Mouse (Mus musculus): Measurements from ENCODE around the gene Tacc2. TPM values are rescaled to one million over a fixed set of nuclear protein-coding genes. Genes with fewer than 3 reads are reported as not detected.

Tacc2 gene
- polyA plus RNA-seq, 1 experiment from 2014 or later = 6.8 TPM

DNA sequence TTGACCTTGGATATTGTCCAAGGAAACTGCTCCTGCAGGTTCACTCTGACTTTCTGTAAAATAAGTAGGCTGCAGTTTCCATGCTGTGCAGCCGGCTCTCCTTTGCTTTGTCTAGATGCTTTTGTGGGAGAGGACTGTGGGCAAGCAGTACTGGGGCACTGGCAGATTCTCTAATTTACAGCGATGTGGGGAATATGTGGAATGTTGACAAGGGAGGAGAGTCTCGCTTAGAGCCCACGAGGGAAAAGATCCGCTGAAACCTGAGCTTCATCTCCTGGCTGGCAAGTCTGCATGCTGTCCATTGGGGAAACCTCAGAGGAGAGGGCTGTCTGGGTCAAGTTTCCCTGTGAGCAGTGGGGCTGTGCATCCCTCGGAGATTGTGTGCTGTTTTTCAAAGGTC lies 60.6 kb downstream of the Tacc2 start:
- Histone ChIP-seq H3K4me3 (ENCODE audit: inconsistent target) (no peak overlapping the region), H3K36me3 (ENCODE audit: inconsistent target) (no peaks in the 10 kb centered on the region), H3K79me2 (ENCODE audit: inconsistent target) (no peaks in the 10 kb centered on the region), H3K27ac (no peak overlapping the region)
- 94% methylated on average over 6 of the region's 6 CpGs for WGBS (ENCODE audit: missing documents)

DNA sequence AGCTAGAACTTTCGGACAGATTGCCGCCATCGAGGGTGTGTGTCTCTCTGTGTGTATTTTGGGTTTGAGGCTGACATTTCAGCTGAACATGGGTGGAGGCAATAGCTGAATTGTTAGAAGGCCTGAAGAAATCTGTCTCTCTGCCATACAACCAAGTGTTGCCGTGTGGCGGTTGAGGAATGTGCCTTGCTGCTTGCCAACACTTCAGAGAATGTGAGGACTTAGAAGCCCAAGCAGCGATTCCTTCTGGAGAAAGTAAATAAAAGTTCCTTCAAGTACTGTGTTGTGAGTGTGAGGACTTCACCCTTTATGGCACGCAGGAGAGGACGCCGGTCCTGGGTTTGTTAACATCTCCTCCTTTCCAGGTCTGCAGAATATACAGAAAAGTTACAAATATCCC lies 63.4 kb downstream of the Tacc2 start:
- WGBS (ENCODE audit: missing documents) = 98% methylated on average over 9 of the region's 9 CpGs
- H3K36me3 ChIP-seq (ENCODE audit: inconsistent target) = no peaks in the 10 kb centered on the region
- H3K79me2 ChIP-seq (ENCODE audit: inconsistent target) = no peaks in the 10 kb centered on the region
- no peak overlapping the region for H3K27ac ChIP-seq
- no peak overlapping the region for H3K4me3 ChIP-seq (ENCODE audit: inconsistent target)

DNA sequence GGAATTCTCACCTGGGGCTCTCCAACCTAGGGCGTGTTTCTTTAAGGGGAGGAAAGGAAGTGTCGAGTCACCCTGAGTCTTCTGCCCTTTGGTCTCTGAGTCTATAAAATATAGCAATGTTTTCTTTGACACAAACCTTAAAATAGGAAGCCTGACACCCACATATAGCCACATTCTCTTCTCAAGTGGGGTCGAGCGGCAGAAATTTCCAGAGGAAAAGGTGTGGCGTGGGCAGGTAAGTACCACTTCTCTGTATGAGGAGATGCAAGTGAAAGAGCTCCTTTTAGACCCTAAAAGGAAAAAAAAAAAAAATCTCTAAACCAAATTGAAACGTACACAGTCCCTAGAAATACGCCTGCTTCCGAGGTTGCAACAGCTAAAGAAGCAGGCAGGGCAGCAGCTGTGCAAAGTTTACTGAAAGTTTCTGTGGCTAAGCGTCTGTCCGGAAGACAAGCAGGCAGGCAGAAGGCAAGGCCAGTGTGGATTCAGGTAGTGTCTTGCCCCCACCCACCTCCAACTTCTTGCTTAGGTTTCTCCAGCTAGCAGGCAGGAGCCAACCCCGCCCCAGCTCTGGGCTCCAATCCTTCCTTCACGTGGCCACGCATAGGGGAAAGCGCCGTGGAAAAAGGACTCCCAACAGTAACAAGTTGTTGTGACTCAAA lies 68.2 kb downstream of the Tacc2 start:
- Histone ChIP-seq H3K79me2 (ENCODE audit: inconsistent target) (no peaks in the 10 kb centered on the region), H3K36me3 (ENCODE audit: inconsistent target) (no peaks in the 10 kb centered on the region), H3K27ac (no peak overlapping the region), H3K4me3 (ENCODE audit: inconsistent target) (peak overlapping the region; percentile 59)
- WGBS (ENCODE audit: missing documents) = 3% methylated on average over 15 of the region's 15 CpGs

DNA sequence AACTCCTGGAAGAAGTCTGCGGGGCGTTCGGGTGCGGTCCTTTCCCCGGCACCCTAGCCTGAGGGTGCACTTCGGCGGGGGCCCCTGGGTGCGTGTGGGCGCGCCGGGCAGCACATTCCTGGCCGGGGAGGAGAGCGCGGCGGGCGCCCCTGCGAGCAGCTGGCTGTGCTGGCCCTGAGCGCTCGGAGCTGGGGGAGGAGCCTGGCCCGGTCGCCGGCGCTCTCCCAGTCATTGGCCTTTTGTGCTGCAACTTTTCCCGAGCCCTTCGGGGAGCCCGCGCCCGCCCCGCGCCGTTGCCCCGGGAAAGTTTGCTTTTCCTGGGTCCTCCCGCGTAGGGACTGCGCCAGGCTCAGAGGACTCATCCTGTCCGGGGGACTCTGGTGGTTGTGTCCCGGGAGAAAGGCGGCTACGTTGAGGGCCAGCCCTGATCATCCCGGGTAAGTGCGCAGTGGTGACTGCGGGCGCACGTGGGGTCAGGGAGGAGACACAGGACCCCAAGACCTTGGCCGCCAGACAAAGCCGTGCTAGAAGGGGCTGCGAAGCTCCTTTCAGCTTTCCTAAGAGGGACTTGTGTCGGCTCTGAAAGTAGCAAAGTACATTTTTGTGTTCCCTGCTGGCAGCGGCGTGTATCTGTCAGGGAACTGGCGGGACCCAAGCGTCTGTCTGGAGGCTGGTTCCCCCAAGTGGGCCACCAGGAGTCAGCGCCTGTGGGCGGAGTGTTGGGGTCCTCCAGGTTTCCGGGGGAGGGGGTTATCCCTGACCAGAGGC lies 68.9 kb downstream of the Tacc2 start:
- Histone ChIP-seq H3K36me3 (ENCODE audit: inconsistent target) (no peaks in the 10 kb centered on the region), H3K4me3 (ENCODE audit: inconsistent target) (peak overlapping the region; percentile 59), H3K79me2 (ENCODE audit: inconsistent target) (no peaks in the 10 kb centered on the region), H3K27ac (peak overlapping the region; percentile 58)
- 1% methylated on average over 54 of the region's 55 CpGs for WGBS (ENCODE audit: missing documents)

DNA sequence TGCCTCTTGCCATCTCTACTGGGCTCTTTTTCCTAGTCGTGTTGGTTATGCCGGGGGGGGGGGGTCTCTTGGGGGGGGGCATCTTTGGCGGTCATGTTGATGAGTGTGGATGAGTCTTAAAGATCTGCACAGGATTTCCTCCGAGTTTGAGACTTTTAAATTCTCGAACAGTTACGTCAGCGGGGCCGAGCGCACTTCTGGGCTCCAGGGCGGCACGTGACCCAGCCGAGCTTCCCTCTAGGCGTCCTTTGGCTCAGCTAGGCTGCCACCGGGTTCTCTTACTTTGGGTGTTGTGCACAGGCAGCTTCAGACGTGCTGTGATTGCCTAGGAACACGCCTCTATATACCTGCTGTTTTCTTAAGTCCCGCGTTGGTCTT lies 69.5 kb downstream of the Tacc2 start:
- Histone ChIP-seq H3K36me3 (ENCODE audit: inconsistent target) (no peaks in the 10 kb centered on the region), H3K79me2 (ENCODE audit: inconsistent target) (no peaks in the 10 kb centered on the region), H3K27ac (peak overlapping the region; percentile 58), H3K4me3 (ENCODE audit: inconsistent target) (peak overlapping the region; percentile 59)
- 2% methylated on average over 14 of the region's 18 CpGs for WGBS (ENCODE audit: missing documents)

DNA sequence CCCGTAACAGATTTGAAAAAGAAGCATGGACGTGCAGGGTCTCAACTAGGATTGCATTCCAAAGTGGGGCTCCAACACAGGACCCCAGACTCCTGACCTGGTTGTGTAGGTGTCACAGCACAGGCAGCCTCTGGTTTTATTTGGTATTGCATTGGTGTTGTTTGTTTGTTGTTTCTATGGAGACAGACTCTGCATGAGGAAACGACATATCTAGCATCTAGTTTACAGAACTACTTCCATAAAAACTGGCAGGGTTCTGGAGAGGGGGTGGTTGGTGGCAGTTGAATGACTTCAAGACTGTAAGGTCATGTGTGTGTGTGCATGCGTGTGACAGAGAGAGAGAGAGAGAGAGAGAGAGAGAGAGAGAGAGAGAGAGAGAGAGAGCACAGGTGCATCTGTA lies 70.8 kb downstream of the Tacc2 start:
- Histone ChIP-seq H3K4me3 (ENCODE audit: inconsistent target) (no peak overlapping the region), H3K36me3 (ENCODE audit: inconsistent target) (no peaks in the 10 kb centered on the region), H3K27ac (no peak overlapping the region), H3K79me2 (ENCODE audit: inconsistent target) (no peaks in the 10 kb centered on the region)
- WGBS (ENCODE audit: missing documents) = 75% methylated on average over 3 of the region's 4 CpGs

DNA sequence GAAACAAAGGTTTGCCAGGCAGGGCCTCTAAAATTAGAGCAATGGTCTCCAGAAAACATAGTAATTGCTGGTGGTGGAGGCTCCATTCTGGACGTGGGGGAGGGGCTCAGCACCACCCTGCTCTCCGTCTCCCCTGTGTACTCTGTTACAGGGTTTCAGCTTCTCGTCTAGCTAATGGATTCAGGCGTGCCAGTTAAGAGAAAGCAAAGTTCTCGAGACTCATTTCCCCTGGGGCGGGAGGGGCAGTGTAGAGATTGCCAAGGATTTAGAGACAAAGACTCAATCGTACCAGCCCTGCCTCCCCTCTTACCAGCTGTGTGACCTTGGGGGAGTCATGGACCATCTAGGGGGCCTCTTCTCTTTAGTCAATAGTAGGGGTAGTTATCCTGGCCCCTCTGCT lies 72.0 kb downstream of the Tacc2 start:
- no peak overlapping the region for H3K4me3 ChIP-seq (ENCODE audit: inconsistent target)
- H3K36me3 ChIP-seq (ENCODE audit: inconsistent target) = no peaks in the 10 kb centered on the region
- no peak overlapping the region for H3K27ac ChIP-seq
- WGBS (ENCODE audit: missing documents) = 93% methylated on average over 7 of the region's 7 CpGs
- no peaks in the 10 kb centered on the region for H3K79me2 ChIP-seq (ENCODE audit: inconsistent target)

DNA sequence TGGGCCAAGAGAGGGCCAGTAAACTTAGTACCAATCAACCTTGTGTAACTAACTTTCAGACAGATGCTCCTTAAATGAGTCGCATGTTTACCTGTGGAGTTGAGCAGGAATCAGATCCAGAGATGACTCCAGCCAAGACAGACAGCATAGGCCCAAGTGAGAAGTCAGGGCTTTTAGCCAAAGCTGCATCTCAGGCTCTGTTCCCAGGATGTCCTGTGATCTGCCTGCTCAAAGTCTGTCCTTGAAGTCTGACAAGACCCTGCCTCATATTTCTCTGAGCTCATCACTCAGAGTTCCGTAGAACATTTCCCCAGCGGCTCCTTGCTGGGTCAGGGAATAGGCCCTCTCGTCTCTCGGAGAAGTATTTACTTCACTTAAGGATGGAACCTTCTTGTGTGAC lies 73.4 kb downstream of the Tacc2 start:
- no peak overlapping the region for H3K27ac ChIP-seq
- WGBS (ENCODE audit: missing documents) = 95% methylated on average over 5 of the region's 5 CpGs
- no peak overlapping the region for H3K4me3 ChIP-seq (ENCODE audit: inconsistent target)
- no peaks in the 10 kb centered on the region for H3K36me3 ChIP-seq (ENCODE audit: inconsistent target)
- no peaks in the 10 kb centered on the region for H3K79me2 ChIP-seq (ENCODE audit: inconsistent target)

DNA sequence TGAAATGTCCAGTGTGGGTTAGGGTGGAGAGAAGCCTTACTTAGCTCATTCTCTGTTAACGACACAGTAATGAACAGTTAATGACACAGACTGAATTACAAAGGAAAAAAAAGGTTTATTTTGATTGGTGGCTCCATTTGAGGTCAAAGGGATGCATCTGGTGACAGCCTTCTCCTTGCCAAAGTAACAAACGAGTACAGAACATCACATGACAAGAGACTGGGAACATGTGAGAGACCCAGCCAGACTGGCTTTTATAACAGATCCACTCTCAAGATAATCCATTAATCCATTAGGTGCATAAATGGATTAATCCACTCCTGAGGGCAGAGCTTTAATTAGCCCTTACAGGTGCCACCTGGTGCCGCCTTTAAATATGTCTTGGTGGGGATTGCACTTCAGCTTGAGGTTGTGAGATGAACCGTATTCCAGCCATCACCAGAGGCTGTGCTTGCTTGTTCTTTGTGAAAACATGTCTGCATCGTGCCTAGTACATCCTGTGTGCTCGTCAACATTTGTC lies 75.9 kb downstream of the Tacc2 start:
- WGBS (ENCODE audit: missing documents) = 93% methylated on average over 6 of the region's 6 CpGs

DNA sequence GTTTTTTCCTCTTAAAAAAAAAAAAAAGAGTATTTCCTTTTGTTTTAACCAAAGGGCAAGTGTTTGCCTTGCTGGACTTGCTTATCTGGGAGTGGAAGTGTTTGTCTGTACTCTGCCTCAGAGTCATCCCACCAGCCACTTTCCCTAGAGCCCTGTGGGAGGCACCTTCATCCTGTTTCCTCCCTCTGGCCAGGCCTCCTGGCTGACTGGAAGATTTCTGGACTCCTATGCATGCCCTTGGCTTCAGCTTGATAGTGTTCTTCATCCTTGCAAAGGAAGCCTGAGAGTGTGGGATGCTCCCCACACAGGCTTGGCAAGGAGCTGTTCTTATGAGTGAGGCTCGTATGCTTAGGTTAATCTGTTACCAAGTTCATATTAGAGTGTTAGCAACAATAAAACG lies 77.3 kb downstream of the Tacc2 start:
- no peak overlapping the region for H3K27ac ChIP-seq
- no peak overlapping the region for H3K4me3 ChIP-seq (ENCODE audit: inconsistent target)
- H3K79me2 ChIP-seq (ENCODE audit: inconsistent target) = no peaks in the 10 kb centered on the region
- no peaks in the 10 kb centered on the region for H3K36me3 ChIP-seq (ENCODE audit: inconsistent target)
- 86% methylated on average over 2 of the region's 2 CpGs for WGBS (ENCODE audit: missing documents)

More for the DNA sequence above, 75.9 kb downstream of the Tacc2 start:
- Histone ChIP-seq H3K79me2 (ENCODE audit: inconsistent target) (no peaks in the 10 kb centered on the region), H3K27ac (no peak overlapping the region), H3K36me3 (ENCODE audit: inconsistent target) (no peaks in the 10 kb centered on the region), H3K4me3 (ENCODE audit: inconsistent target) (no peak overlapping the region)

DNA sequence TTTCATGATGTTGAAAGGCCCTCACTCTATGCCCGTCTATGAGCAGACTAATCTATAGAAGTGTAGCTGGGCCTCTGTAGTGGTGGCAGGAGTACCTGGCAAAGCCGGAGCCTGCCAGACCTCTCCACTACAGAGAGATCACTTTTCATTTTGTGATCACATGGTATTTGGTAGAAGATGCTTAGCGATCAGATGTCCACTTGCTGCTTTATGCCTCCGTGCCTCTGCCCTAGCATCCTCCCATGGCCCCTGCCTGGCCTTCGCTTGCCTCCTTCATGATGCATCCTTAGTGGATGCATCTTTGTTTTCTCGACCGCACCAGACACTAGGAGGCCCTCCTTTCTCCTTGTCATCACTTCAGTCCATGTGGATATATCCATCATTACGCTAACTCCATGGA lies 79.7 kb downstream of the Tacc2 start:
- 100% methylated on average over 8 of the region's 8 CpGs for WGBS (ENCODE audit: missing documents)
- H3K79me2 ChIP-seq (ENCODE audit: inconsistent target) = no peaks in the 10 kb centered on the region
- H3K4me3 ChIP-seq (ENCODE audit: inconsistent target) = no peak overlapping the region
- no peaks in the 10 kb centered on the region for H3K36me3 ChIP-seq (ENCODE audit: inconsistent target)
- H3K27ac ChIP-seq = no peak overlapping the region

DNA sequence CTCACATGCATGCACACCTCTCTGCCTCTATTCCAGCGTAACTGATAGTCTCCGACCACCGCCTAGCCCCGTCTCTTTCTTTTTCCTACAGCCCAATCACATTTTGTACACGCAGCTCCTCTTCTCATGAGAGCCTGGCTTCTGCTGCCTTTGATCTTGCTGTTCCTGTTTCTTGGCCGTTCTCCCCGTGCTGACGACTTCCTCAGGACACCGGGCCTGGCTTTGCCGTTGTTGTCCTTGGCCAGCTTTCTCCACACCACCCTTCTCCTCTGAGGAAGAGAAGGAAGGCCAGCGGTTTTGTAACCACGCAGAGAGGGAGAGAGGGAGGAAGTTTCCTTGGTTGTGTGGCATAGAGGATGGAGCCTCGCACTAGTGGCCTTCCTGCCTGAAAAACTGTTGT lies 80.5 kb downstream of the Tacc2 start:
- WGBS (ENCODE audit: missing documents) = 50% methylated on average over 8 of the region's 13 CpGs
- Histone ChIP-seq H3K27ac (no peak overlapping the region), H3K4me3 (ENCODE audit: inconsistent target) (no peak overlapping the region), H3K79me2 (ENCODE audit: inconsistent target) (no peaks in the 10 kb centered on the region), H3K36me3 (ENCODE audit: inconsistent target) (no peaks in the 10 kb centered on the region)

DNA sequence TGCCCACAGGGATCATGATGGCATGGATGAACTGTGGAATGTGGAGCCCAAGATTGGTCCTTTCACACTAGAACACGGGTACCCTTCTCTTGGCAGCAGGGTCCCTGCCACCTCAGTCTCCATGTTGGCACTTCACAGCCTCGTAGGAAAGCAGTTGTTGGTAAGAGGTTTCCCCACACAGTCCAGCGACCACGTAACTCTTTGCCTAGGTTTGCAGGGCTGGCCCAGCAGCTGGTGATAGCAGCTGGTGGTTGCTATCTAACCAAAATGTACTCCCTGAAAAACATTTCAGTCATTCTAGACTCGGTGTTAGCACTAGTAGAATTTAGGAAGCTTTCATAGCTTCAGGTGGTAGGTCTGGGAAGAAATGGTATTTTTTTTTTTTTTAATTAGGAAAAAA lies 81.9 kb downstream of the Tacc2 start:
- H3K79me2 ChIP-seq (ENCODE audit: inconsistent target) = no peaks in the 10 kb centered on the region
- H3K4me3 ChIP-seq (ENCODE audit: inconsistent target) = no peak overlapping the region
- no peaks in the 10 kb centered on the region for H3K36me3 ChIP-seq (ENCODE audit: inconsistent target)
- 85% methylated on average over 5 of the region's 5 CpGs for WGBS (ENCODE audit: missing documents)
- no peak overlapping the region for H3K27ac ChIP-seq

DNA sequence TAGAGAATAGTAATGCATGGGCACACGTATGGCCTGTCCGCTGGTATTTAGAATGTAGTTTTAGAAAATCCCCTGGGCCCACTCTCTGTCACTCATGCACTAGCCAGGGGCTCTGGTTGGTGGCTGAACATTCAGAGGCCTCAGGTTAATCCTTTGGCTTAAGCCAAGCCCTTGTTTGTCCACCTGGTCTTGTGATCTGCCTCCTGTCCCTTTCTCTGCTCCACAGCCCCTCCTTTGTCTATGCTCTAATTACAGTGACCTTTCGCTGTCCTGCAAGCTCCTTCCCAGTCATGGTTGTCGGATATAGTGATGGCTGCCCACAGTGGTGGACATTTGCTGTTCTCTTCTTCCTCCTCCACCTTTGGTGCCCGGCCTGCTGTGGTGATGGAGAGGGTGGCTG lies 85.0 kb downstream of the Tacc2 start:
- no peaks in the 10 kb centered on the region for H3K79me2 ChIP-seq (ENCODE audit: inconsistent target)
- 87% methylated on average over 5 of the region's 5 CpGs for WGBS (ENCODE audit: missing documents)
- no peak overlapping the region for H3K27ac ChIP-seq
- H3K36me3 ChIP-seq (ENCODE audit: inconsistent target) = no peaks in the 10 kb centered on the region
- no peak overlapping the region for H3K4me3 ChIP-seq (ENCODE audit: inconsistent target)

DNA sequence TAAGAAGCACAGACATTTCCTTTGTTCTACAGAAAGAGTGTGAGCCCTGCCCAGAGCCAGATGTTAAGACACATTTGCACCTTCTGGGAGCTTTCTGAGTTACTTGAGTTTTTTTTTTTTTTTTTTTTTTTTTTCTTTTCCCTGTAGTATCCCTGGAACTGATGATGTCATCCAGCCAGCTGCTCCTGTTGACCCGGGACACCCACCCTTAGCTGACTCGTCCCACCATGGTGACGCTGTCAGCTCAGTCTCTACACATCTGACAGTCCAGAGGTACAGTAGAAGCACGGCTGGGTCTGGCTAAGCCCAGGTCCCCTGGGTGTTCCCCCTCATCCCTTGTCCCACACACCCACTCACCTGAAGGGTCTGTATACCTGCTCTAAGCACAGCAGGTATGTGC lies 85.6 kb downstream of the Tacc2 start:
- H3K79me2 ChIP-seq (ENCODE audit: inconsistent target) = no peaks in the 10 kb centered on the region
- H3K27ac ChIP-seq = no peak overlapping the region
- WGBS (ENCODE audit: missing documents) = 92% methylated on average over 4 of the region's 4 CpGs
- no peak overlapping the region for H3K4me3 ChIP-seq (ENCODE audit: inconsistent target)
- no peaks in the 10 kb centered on the region for H3K36me3 ChIP-seq (ENCODE audit: inconsistent target)
